Mouse (Mus musculus) splenic B cell, adult 2 months (primary cell): ENCODE results near the gene AC134908.4.

Experiments used
- DNase-seq: peaks from one replicate; pipeline ENCODE4 v3.0.0-alpha.2; 2011; ENCODE audit warnings: low read depth, low spot score
- H3K27me3 ChIP-seq: 2 replicates; pipeline ENCODE4 v1.6.1; 2012; ENCODE audit warnings: mild to moderate bottlenecking, low read length, moderate library complexity, mixed read lengths; ENCODE audit not compliant: control insufficient read depth, poor library complexity, insufficient read depth, severe bottlenecking
- H3K36me3 ChIP-seq: 2 replicates; pipeline ENCODE4 v1.6.1; 2012; ENCODE audit warnings: mild to moderate bottlenecking, low read length, moderate library complexity, mixed read lengths; ENCODE audit not compliant: control insufficient read depth, poor library complexity, insufficient read depth, severe bottlenecking

Gene AC134908.4

GRCm38 (mm10) chr17:25835301-25835700 is 39.8 kb upstream of the AC134908.4 start:
- Histone ChIP-seq H3K27me3 (no peaks in the 10 kb centered on the region), H3K36me3 (peaks cover 8% of the 10 kb centered on the region; the same call in 1 of the 2 replicates)
- no peak for DNase-seq

GRCm38 (mm10) chr17:25834595-25835222 is 39.2 kb upstream of the AC134908.4 start:
- DNase-seq: no peak
- peaks cover 8% of the 10 kb centered on the region; the same call in 1 of the 2 replicates for H3K36me3 ChIP-seq
- no peaks in the 10 kb centered on the region for H3K27me3 ChIP-seq

GRCm38 (mm10) chr17:25833961-25834594 is 38.6 kb upstream of the AC134908.4 start:
- DNase-seq: no peak
- peaks cover 6% of the 10 kb centered on the region; the same call in 1 of the 2 replicates for H3K36me3 ChIP-seq
- H3K27me3 ChIP-seq: no peaks in the 10 kb centered on the region

- DNase-seq: no peak
Measured at GRCm38 (mm10) chr17:25833291-25833663, 37.8 kb upstream of the AC134908.4 start, which contains the start of gene Stub1. Gene Stub1 (minus strand): TSS chr17:25833404.

GRCm38 (mm10) chr17:25832436-25833290 is 37.2 kb upstream of the AC134908.4 start:
- Histone ChIP-seq H3K27me3 (no peaks in the 10 kb centered on the region), H3K36me3 (peaks cover 6% of the 10 kb centered on the region; the same call in 1 of the 2 replicates)
- peak; percentile 99 for DNase-seq

More at GRCm38 (mm10) chr17:25833291-25833663, 37.8 kb upstream of the AC134908.4 start, which contains the start of gene Stub1:
- Histone ChIP-seq H3K36me3 (peaks cover 6% of the 10 kb centered on the region; the same call in 1 of the 2 replicates), H3K27me3 (no peaks in the 10 kb centered on the region)

GRCm38 (mm10) chr17:25831451-25832281 is 36.2 kb upstream of the AC134908.4 start:
- no peak for DNase-seq
- Histone ChIP-seq H3K36me3 (peaks cover 6% of the 10 kb centered on the region; the same call in 1 of the 2 replicates), H3K27me3 (no peaks in the 10 kb centered on the region)

GRCm38 (mm10) chr17:25830806-25831431 is 35.5 kb upstream of the AC134908.4 start:
- no peak for DNase-seq
- H3K27me3 ChIP-seq: no peaks in the 10 kb centered on the region

GRCm38 (mm10) chr17:25830200-25830753 is 34.8 kb upstream of the AC134908.4 start:
- H3K27me3 ChIP-seq: no peaks in the 10 kb centered on the region
- H3K36me3 ChIP-seq: peaks cover 6% of the 10 kb centered on the region; the same call in 1 of the 2 replicates

More at GRCm38 (mm10) chr17:25830806-25831431, 35.5 kb upstream of the AC134908.4 start:
- peaks cover 6% of the 10 kb centered on the region; the same call in 1 of the 2 replicates for H3K36me3 ChIP-seq

GRCm38 (mm10) chr17:25829558-25830017 is 34.1 kb upstream of the AC134908.4 start:
- peaks cover 6% of the 10 kb centered on the region; the same call in 1 of the 2 replicates for H3K36me3 ChIP-seq
- no peak for DNase-seq
- no peaks in the 10 kb centered on the region for H3K27me3 ChIP-seq

More at GRCm38 (mm10) chr17:25830200-25830753, 34.8 kb upstream of the AC134908.4 start:
- no peak for DNase-seq

GRCm38 (mm10) chr17:25828712-25829557 is 33.5 kb upstream of the AC134908.4 start, which contains the start of gene Jmjd8:
Gene Jmjd8 (plus strand): TSS chr17:25828867.
- DNase-seq: peak; percentile 79
- peaks cover 6% of the 10 kb centered on the region; the same call in 1 of the 2 replicates for H3K36me3 ChIP-seq
- H3K27me3 ChIP-seq: no peaks in the 10 kb centered on the region

GRCm38 (mm10) chr17:25828223-25828594 is 32.8 kb upstream of the AC134908.4 start:
- Histone ChIP-seq H3K27me3 (no peaks in the 10 kb centered on the region), H3K36me3 (peaks cover 6% of the 10 kb centered on the region; the same call in 1 of the 2 replicates)
- DNase-seq: no peak

GRCm38 (mm10) chr17:25827546-25828222 is 32.2 kb upstream of the AC134908.4 start:
- peaks cover 6% of the 10 kb centered on the region; the same call in 1 of the 2 replicates for H3K36me3 ChIP-seq
- DNase-seq: no peak
- no peaks in the 10 kb centered on the region for H3K27me3 ChIP-seq
